Mouse (Mus musculus) hindbrain, postnatal 0 days (tissue): Measurements from ENCODE around the gene Dph7. TPM values are rescaled to one million over a fixed set of nuclear protein-coding genes. Genes with fewer than 3 reads are reported as not detected.

Experiments used
- ATAC-seq: fragments of 200-750 bp; cut with Nextera tagmentation; 2 replicates; pipeline ENCODE4 v1.8.0; 2017; ENCODE audit warnings: mild to moderate bottlenecking, moderate TSS enrichment, moderate library complexity
- DNase-seq: peaks from one replicate; pipeline ENCODE4 v3.0.0-alpha.2; 2015; ENCODE audit warnings: low spot score
- H3K27ac ChIP-seq: fragments of 300-500 bp; sonication (generic); 2 replicates; pipeline ENCODE4 v1.5.1; 2014; ENCODE audit warnings: mild to moderate bottlenecking
- H3K27me3 ChIP-seq: fragments of 300-500 bp; sonication (generic); 2 replicates; pipeline ENCODE4 v1.6.1; 2014; ENCODE audit warnings: low read length, mixed read lengths; ENCODE audit not compliant: insufficient read depth
- H3K36me3 ChIP-seq: fragments of 300-500 bp; sonication (generic); 2 replicates; pipeline ENCODE4 v1.6.1; 2014; ENCODE audit warnings: low read length, mixed read lengths; ENCODE audit not compliant: insufficient read depth
- H3K4me1 ChIP-seq: fragments of 300-500 bp; sonication (generic); 2 replicates; pipeline ENCODE4 v1.6.1; 2014; ENCODE audit warnings: antibody characterized with exemption, low read length, mixed read lengths; ENCODE audit not compliant: insufficient read depth
- H3K4me2 ChIP-seq: fragments of 300-500 bp; sonication (generic); 2 replicates; pipeline ENCODE4 v1.6.1; 2014; ENCODE audit warnings: low read depth, mild to moderate bottlenecking, low read length, moderate library complexity, mixed read lengths
- H3K4me3 ChIP-seq: fragments of 300-500 bp; sonication (generic); 2 replicates; pipeline ENCODE4 v1.5.1; 2014; ENCODE audit warnings: low read length
- H3K9ac ChIP-seq: fragments of 300-500 bp; sonication (generic); replicated peaks from 2 replicates; pipeline ENCODE4 v1.6.1; 2014; ENCODE audit warnings: mild to moderate bottlenecking, low read length, moderate library complexity, mixed read lengths
- H3K9me3 ChIP-seq: fragments of 300-500 bp; sonication (generic); 2 replicates; pipeline ENCODE4 v1.6.1; 2016; ENCODE audit warnings: low read length, mixed read lengths
- CTCF ChIP-seq: IDR thresholded peaks from 2 replicates; pipeline ENCODE4 v1.5.1; 2016; ENCODE audit warnings: antibody characterized with exemption, control low read depth, low read depth
- WGBS: fragments of 180-500 bp; shearing (Covaris S2); extraction: QIAGEN DNeasy Blood & Tissue Kit; methylation state at CpG from one replicate; pipeline ENCODE4 v1.1.7; 2014; 5-methylcytosine and 5-hydroxymethylcytosine counted together
- polyA plus RNA-seq: library from polyadenylated mRNA; unstranded; fragments of >200 nt; fragmentation: Nextera tagmentation; extraction: Ambion mirVana; gene quantifications from 2 replicates; pipeline ENCODE4 v1.2.1, GENCODE M21; 2015
- total RNA-seq: library from RNA; depleted of rRNA; stranded (reverse); fragments of >200 nt; gene quantifications from 2 replicates; pipeline ENCODE4 v1.2.3, GENCODE M21; 2014

Dph7 gene
- total and polyA plus RNA-seq, 2 experiments from 2014 or later, result 35.7 to 38.9 TPM

- Histone ChIP-seq H3K9ac (no peak overlapping the region), H3K27me3 (no peaks in the 10 kb centered on the region), H3K36me3 (peaks cover 9% of the 10 kb centered on the region; the same call in 1 of the 2 replicates), H3K9me3 (no peaks in the 10 kb centered on the region), H3K4me2 (no peak overlapping the region), H3K4me3 (no peak overlapping the region), H3K4me1 (no peaks in the 10 kb centered on the region), H3K27ac (no peak overlapping the region)
- ATAC-seq (no peak), DNase-seq (no peak)
- WGBS, result 87% methylated on average over 8 of the region's 8 CpGs
- no peak for TF ChIP-seq CTCF
These were observed 36.9 kb upstream of the Dph7 start for GRCm38 (mm10) chr2:24925284-24925683.

GRCm38 (mm10) chr2:24926345-24926964 lies 35.7 kb upstream of the Dph7 start:
- no peak overlapping the region for H3K4me3 ChIP-seq
- no peak overlapping the region for H3K9ac ChIP-seq
- peaks cover 9% of the 10 kb centered on the region; the same call in 1 of the 2 replicates for H3K36me3 ChIP-seq
- no peaks in the 10 kb centered on the region for H3K27me3 ChIP-seq
- no peaks in the 10 kb centered on the region for H3K4me1 ChIP-seq
- no peak overlapping the region for H3K4me2 ChIP-seq
- no peak overlapping the region for H3K27ac ChIP-seq
- no peaks in the 10 kb centered on the region for H3K9me3 ChIP-seq
- 81% methylated on average over 9 of the region's 9 CpGs for WGBS
- no peak for TF ChIP-seq CTCF
- no peak for ATAC-seq
- no peak for DNase-seq

GRCm38 (mm10) chr2:24926965-24927358 lies 35.2 kb upstream of the Dph7 start:
- H3K4me3 ChIP-seq, result no peak overlapping the region
- no peak for DNase-seq
- no peak overlapping the region for H3K9ac ChIP-seq
- ATAC-seq, result no peak
- H3K27ac ChIP-seq, result no peak overlapping the region
- no peaks in the 10 kb centered on the region for H3K4me1 ChIP-seq
- peaks cover 9% of the 10 kb centered on the region; the same call in 1 of the 2 replicates for H3K36me3 ChIP-seq
- 80% methylated on average over 7 of the region's 7 CpGs for WGBS
- TF ChIP-seq CTCF, result no peak
- no peaks in the 10 kb centered on the region for H3K27me3 ChIP-seq
- no peak overlapping the region for H3K4me2 ChIP-seq
- H3K9me3 ChIP-seq, result no peaks in the 10 kb centered on the region

GRCm38 (mm10) chr2:24927810-24928479 lies 34.3 kb upstream of the Dph7 start:
- Histone ChIP-seq H3K9me3 (no peaks in the 10 kb centered on the region), H3K9ac (no peak overlapping the region), H3K27ac (no peak overlapping the region), H3K4me1 (no peaks in the 10 kb centered on the region), H3K4me2 (no peak overlapping the region), H3K36me3 (peaks cover 9% of the 10 kb centered on the region; the same call in 1 of the 2 replicates), H3K27me3 (no peaks in the 10 kb centered on the region), H3K4me3 (no peak overlapping the region)
- ATAC-seq, result no peak
- no peak for TF ChIP-seq CTCF
- DNase-seq, result no peak
- WGBS, result 62% methylated on average over 4 of the region's 4 CpGs

GRCm38 (mm10) chr2:24929119-24929518 lies 33.1 kb upstream of the Dph7 start:
- H3K27me3 ChIP-seq, result no peaks in the 10 kb centered on the region
- ATAC-seq (no peak), DNase-seq (no peak)
- H3K4me2 ChIP-seq, result no peak overlapping the region
- no peaks in the 10 kb centered on the region for H3K9me3 ChIP-seq
- no peak for TF ChIP-seq CTCF
- H3K36me3 ChIP-seq, result peaks cover 9% of the 10 kb centered on the region; the same call in 1 of the 2 replicates
- no peak overlapping the region for H3K27ac ChIP-seq
- H3K4me3 ChIP-seq, result no peak overlapping the region
- H3K9ac ChIP-seq, result no peak overlapping the region
- 66% methylated on average over 2 of the region's 2 CpGs for WGBS
- H3K4me1 ChIP-seq, result peaks cover 8% of the 10 kb centered on the region

GRCm38 (mm10) chr2:24929593-24929992 lies 32.6 kb upstream of the Dph7 start:
- Histone ChIP-seq H3K4me2 (no peak overlapping the region), H3K9ac (no peak overlapping the region), H3K4me3 (no peak overlapping the region), H3K27ac (no peak overlapping the region), H3K27me3 (no peaks in the 10 kb centered on the region), H3K9me3 (no peaks in the 10 kb centered on the region), H3K4me1 (peaks cover 10% of the 10 kb centered on the region), H3K36me3 (peaks cover 9% of the 10 kb centered on the region; the same call in 1 of the 2 replicates)
- WGBS, result 94% methylated on average over 5 of the region's 5 CpGs
- DNase-seq, result no peak
- no peak for TF ChIP-seq CTCF
- ATAC-seq, result no peak
